Mouse (Mus musculus) heart, embryonic 13.5 days (tissue): ENCODE measurements around the gene Zxdc. TPM values are rescaled to one million over a fixed set of nuclear protein-coding genes. Genes with fewer than 3 reads are reported as not detected.

Experiments
- ATAC-seq: fragments of 200-750 bp; cut with Nextera tagmentation; 2 replicates; pipeline ENCODE4 v1.8.0; 2017; ENCODE audit warnings: moderate TSS enrichment; ENCODE audit not compliant: insufficient number of reproducible peaks, low FRiP score, low TSS enrichment; ENCODE audit errors: extremely low read depth
- H3K27ac ChIP-seq: fragments of 300-500 bp; sonication (generic); replicated peaks from 2 replicates; pipeline ENCODE4 v1.5.1; 2015; ENCODE audit warnings: moderate library complexity, mild to moderate bottlenecking, inconsistent platforms
- H3K27me3 ChIP-seq: fragments of 300-500 bp; sonication (generic); replicated peaks from 2 replicates; pipeline ENCODE4 v1.6.1; 2015; ENCODE audit warnings: mild to moderate bottlenecking, inconsistent platforms
- H3K36me3 ChIP-seq: fragments of 300-500 bp; sonication (generic); 2 replicates; pipeline ENCODE4 v1.6.1; 2015; ENCODE audit warnings: mild to moderate bottlenecking, inconsistent platforms
- H3K4me1 ChIP-seq: fragments of 300-500 bp; sonication (generic); 2 replicates; pipeline ENCODE4 v1.6.1; 2015; ENCODE audit warnings: inconsistent platforms
- H3K4me2 ChIP-seq: fragments of 300-500 bp; sonication (generic); 2 replicates; pipeline ENCODE4 v1.6.1; 2015; ENCODE audit warnings: inconsistent platforms, mild to moderate bottlenecking, moderate library complexity
- H3K4me3 ChIP-seq: fragments of 300-500 bp; sonication (generic); 2 replicates; pipeline ENCODE4 v1.5.1; 2015; ENCODE audit warnings: moderate library complexity, mild to moderate bottlenecking, inconsistent platforms
- H3K9ac ChIP-seq: fragments of 300-500 bp; sonication (generic); 2 replicates; pipeline ENCODE4 v1.6.1; 2015; ENCODE audit warnings: inconsistent platforms, mild to moderate bottlenecking, moderate library complexity
- H3K9me3 ChIP-seq: fragments of 300-500 bp; sonication (generic); 2 replicates; pipeline ENCODE4 v1.6.1; 2016; ENCODE audit warnings: inconsistent platforms
- WGBS: fragments of 180-500 bp; shearing (Covaris S2); methylation state at CpG from one replicate; pipeline ENCODE4 v1.1.7; 2015; ENCODE audit warnings: mixed read lengths; 5-methylcytosine and 5-hydroxymethylcytosine counted together
- polyA plus RNA-seq: library from polyadenylated mRNA; unstranded; fragments of >200 nt; fragmentation: Nextera tagmentation; extraction: Ambion mirVana; gene quantifications from 2 replicates; pipeline ENCODE4 v1.2.1, GENCODE M21; 2015

Zxdc gene
- polyA plus RNA-seq, 1 experiment from 2014 or later = 5.5 TPM

DNA sequence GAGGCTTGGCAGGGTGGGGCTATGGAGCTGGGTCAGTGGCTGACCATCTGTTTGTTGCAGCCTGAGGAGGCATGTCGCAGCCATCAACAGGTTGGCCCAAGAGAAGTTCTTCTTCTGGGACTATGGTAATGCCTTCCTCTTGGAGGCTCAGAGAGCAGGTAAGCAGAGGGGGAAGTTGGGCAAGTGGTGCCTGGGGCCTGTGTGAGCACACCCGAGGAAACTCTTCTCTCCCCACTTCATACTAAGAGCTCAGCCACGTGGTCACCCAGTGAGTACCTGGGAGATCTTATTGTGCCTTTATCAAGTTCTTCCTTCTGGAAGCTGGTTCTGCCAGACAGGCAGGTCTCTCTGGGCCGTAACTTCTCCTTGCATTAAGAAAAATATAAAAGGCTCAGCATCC lies 22.1 kb upstream of the Zxdc start:
- Histone ChIP-seq H3K9me3 (no peaks in the 10 kb centered on the region), H3K4me2 (no peak overlapping the region), H3K27me3 (peaks cover 18% of the 10 kb centered on the region; the same call in 1 of the 2 replicates), H3K36me3 (no peaks in the 10 kb centered on the region), H3K4me3 (no peak overlapping the region), H3K9ac (no peak overlapping the region), H3K4me1 (no peaks in the 10 kb centered on the region), H3K27ac (no peak overlapping the region)
- WGBS = 58% methylated on average over 4 of the region's 4 CpGs
- no peak for ATAC-seq

DNA sequence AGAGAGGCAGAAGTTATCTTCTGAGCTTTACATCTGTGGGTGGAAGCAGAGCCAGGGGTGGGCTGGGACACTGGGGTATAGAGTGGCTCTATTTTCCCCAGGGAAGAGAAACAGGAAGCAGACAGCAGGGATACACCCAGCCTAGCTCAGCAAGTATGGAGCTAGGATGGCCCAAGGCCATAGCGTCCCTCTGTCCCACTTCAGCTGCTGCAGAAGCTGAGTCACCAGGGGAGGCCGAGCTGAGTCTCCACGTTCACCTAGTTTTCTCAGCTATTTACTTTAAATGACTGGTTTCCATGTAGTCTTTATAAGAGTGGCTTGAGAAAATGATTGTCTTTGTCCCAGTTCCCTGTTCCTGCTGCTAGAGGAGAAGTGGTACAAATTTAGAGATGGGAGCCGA lies 20.8 kb upstream of the Zxdc start:
- no peak overlapping the region for H3K4me2 ChIP-seq
- no peak overlapping the region for H3K4me3 ChIP-seq
- 64% methylated on average over 4 of the region's 4 CpGs for WGBS
- peaks cover 18% of the 10 kb centered on the region; the same call in 1 of the 2 replicates for H3K27me3 ChIP-seq
- no peak overlapping the region for H3K9ac ChIP-seq
- ATAC-seq = no peak
- H3K9me3 ChIP-seq = no peaks in the 10 kb centered on the region
- no peaks in the 10 kb centered on the region for H3K36me3 ChIP-seq
- no peaks in the 10 kb centered on the region for H3K4me1 ChIP-seq
- no peak overlapping the region for H3K27ac ChIP-seq

DNA sequence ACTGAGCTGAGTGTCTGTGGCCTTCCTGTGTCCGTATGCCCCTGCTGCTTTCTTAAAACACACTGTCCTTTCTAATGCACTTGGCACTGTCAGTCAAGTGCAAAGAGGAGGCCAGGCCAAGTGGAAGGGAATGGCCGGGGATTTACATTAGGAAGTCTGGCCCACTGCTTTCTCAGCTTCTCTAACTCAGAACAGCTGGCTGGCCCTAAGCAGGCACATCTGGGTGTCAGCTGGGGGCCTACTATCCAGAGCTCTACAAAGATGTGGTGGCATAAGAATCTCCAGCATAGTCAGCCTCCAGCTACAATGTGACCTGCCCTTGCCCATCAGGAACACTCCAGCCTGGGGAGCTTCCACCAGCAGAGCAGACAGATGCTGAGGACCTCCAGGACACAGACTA lies 19.3 kb upstream of the Zxdc start:
- Histone ChIP-seq H3K27ac (no peak overlapping the region), H3K4me1 (no peaks in the 10 kb centered on the region), H3K9ac (no peak overlapping the region), H3K9me3 (no peaks in the 10 kb centered on the region), H3K4me2 (no peak overlapping the region), H3K36me3 (no peaks in the 10 kb centered on the region), H3K4me3 (no peak overlapping the region), H3K27me3 (peaks cover 9% of the 10 kb centered on the region; the same call in 1 of the 2 replicates)
- no peak for ATAC-seq
- 52% methylated on average over 2 of the region's 2 CpGs for WGBS

DNA sequence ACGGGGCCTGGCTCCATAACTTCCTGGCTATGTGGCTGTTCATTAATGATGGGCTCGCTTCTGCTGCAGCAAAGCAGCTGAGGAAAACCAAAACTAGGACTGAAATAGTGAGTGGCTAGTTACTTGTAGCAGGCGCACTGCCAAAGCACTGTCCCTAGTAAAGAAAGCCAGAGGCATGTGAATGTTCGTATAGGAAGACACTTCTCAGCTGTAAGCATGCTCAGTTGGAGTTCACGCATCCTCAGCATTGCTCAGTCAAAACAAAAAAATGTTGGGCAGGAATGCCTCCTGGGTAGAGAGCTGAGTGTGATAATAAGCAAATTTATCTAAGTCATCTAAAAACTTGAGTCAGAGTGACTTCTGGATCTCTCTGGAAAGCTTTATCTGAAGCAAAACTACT lies 11.2 kb upstream of the Zxdc start:
- Histone ChIP-seq H3K27me3 (no peaks in the 10 kb centered on the region; the same call in none of the 2 replicates), H3K4me2 (no peak overlapping the region), H3K36me3 (no peaks in the 10 kb centered on the region), H3K9me3 (no peaks in the 10 kb centered on the region), H3K4me1 (peaks cover 39% of the 10 kb centered on the region), H3K9ac (no peak overlapping the region), H3K4me3 (no peak overlapping the region), H3K27ac (no peak overlapping the region)
- WGBS = 50% methylated on average over 5 of the region's 5 CpGs
- ATAC-seq = no peak

DNA sequence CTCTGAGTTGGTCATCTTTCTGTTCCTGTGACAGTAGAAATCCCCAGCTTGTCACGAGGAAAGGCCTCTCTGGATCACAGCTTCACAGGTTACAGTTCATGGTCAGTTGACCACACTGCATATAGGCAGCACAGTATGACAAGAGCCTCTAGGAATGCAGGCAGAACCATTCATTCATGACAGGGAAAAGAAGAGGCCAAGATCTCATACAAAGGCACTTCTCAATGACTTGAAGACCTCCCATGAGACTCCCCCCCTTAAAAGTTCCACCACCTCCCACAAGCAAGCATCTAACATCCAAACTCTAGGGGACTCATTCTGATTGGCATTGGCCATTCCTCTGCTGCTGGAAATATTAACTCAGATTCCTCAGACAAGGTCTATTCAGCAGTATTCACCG lies 9.8 kb upstream of the Zxdc start:
- H3K36me3 ChIP-seq = no peaks in the 10 kb centered on the region
- peaks cover 39% of the 10 kb centered on the region for H3K4me1 ChIP-seq
- no peaks in the 10 kb centered on the region; the same call in none of the 2 replicates for H3K27me3 ChIP-seq
- no peak overlapping the region for H3K9ac ChIP-seq
- H3K9me3 ChIP-seq = no peaks in the 10 kb centered on the region
- H3K4me2 ChIP-seq = no peak overlapping the region
- ATAC-seq = no peak
- 53% methylated on average over 2 of the region's 2 CpGs for WGBS
- H3K27ac ChIP-seq = 0 out of 2 replicates have a peak overlapping the region, but pooled peaks have one; percentile 30
- H3K4me3 ChIP-seq = no peak overlapping the region

DNA sequence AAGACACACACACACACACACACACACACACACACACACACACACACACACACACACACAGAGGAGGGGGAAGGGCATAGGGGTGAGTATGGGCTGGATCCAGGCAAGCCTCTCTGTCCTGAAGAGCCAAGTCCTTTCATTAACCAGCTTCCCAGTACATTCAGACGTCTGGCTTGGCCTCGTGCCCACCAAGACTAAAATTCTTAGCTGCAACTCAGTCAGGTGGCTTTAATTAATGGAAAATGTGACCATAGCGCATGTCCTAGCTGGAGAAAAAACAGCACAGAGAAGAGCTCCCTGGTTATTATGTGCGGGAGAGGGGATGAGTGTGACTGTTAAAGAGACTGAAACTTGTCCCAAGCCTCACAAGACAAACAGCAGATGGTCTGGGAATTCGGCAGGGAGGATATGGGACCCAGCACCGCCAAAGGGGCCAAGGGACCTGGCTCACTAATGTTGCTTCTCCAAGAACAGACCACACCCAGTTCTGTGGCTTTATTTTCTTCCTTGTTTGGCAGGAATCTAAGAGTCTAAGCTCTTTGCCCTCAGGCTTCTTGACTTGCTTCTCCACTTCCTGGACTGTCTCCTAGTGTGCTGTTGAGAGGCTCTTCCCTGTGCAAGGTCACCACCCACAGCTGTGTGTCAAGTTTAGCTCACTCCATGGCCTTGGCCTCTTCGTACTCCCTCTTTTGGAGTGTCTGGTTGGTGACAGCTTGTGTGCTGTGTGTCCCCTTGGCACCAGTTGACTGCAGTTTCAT lies 9.1 kb upstream of the Zxdc start:
- H3K4me1 ChIP-seq = peaks cover 39% of the 10 kb centered on the region
- H3K4me3 ChIP-seq = no peak overlapping the region
- 46% methylated on average over 7 of the region's 7 CpGs for WGBS
- no peaks in the 10 kb centered on the region; the same call in none of the 2 replicates for H3K27me3 ChIP-seq
- no peaks in the 10 kb centered on the region for H3K36me3 ChIP-seq
- H3K9me3 ChIP-seq = no peaks in the 10 kb centered on the region
- peak; percentile 21; the same call in 1 of the 2 replicates for ATAC-seq
- no peak overlapping the region for H3K4me2 ChIP-seq
- H3K27ac ChIP-seq = peak overlapping the region; percentile 46
- no peak overlapping the region for H3K9ac ChIP-seq

DNA sequence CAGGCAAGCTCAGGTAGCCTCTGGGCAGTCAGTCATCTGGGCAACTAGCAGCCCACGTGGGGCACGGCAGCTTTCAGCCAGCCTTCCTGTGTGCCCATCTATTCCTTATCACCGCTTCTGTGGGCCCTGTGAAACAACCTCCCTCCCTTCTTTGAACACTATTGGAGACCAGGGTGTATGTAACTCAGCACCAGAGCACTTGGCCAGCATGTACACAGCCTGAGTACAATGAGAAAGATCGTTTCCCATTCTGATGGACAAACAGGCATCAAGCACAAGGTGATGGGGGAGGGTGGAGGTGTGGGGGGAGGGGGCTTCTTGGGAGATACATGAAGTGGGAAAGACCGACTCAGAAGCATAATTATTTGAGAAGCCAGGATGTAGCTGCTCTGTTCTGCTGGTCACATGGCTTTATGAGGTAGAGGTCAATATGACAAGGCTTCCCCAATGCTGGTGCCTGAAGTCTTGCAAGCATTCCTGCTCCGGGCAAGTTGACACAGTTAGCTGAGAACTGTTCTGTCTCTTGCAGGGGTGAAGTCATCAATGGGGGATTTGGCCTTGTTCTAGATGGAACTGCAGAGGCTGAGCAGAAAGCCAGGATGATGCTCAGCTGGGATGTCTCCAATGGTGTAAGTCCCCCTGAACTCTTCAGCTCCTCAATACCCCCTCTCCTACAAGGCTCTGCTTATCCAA lies 8.2 kb upstream of the Zxdc start:
- H3K9me3 ChIP-seq = no peaks in the 10 kb centered on the region
- H3K36me3 ChIP-seq = no peaks in the 10 kb centered on the region
- H3K4me2 ChIP-seq = no peak overlapping the region
- WGBS = 76% methylated on average over 6 of the region's 6 CpGs
- no peak overlapping the region for H3K4me3 ChIP-seq
- H3K27ac ChIP-seq = no peak overlapping the region; the same call in 1 of the 2 replicates
- ATAC-seq = no peak
- no peak overlapping the region for H3K9ac ChIP-seq
- H3K4me1 ChIP-seq = peaks cover 38% of the 10 kb centered on the region
- no peaks in the 10 kb centered on the region; the same call in none of the 2 replicates for H3K27me3 ChIP-seq

DNA sequence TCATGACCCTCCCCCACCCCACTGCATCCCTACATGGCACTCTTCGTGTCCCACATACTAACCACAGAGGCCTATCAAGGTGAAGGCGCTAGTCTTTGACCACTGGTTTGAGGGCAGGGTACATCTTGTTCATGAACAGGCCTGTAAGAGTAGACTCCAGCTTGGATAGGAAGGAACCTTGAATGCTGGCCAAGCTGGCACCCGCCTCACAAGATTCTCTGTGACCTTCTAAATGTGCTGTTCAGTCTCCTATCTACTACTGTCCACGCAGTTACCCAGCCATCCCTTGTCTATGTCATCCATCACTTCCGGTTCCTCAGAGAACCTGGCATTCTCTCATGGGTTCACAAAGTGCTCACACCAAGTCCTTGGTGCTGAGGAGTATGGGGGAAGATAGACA lies 6.0 kb upstream of the Zxdc start:
- peaks cover 25% of the 10 kb centered on the region for H3K4me1 ChIP-seq
- 66% methylated on average over 5 of the region's 5 CpGs for WGBS
- no peak overlapping the region for H3K4me3 ChIP-seq
- no peak overlapping the region for H3K4me2 ChIP-seq
- no peak for ATAC-seq
- H3K27ac ChIP-seq = no peak overlapping the region
- no peaks in the 10 kb centered on the region for H3K9me3 ChIP-seq
- no peaks in the 10 kb centered on the region; the same call in none of the 2 replicates for H3K27me3 ChIP-seq
- no peaks in the 10 kb centered on the region for H3K36me3 ChIP-seq
- no peak overlapping the region for H3K9ac ChIP-seq

DNA sequence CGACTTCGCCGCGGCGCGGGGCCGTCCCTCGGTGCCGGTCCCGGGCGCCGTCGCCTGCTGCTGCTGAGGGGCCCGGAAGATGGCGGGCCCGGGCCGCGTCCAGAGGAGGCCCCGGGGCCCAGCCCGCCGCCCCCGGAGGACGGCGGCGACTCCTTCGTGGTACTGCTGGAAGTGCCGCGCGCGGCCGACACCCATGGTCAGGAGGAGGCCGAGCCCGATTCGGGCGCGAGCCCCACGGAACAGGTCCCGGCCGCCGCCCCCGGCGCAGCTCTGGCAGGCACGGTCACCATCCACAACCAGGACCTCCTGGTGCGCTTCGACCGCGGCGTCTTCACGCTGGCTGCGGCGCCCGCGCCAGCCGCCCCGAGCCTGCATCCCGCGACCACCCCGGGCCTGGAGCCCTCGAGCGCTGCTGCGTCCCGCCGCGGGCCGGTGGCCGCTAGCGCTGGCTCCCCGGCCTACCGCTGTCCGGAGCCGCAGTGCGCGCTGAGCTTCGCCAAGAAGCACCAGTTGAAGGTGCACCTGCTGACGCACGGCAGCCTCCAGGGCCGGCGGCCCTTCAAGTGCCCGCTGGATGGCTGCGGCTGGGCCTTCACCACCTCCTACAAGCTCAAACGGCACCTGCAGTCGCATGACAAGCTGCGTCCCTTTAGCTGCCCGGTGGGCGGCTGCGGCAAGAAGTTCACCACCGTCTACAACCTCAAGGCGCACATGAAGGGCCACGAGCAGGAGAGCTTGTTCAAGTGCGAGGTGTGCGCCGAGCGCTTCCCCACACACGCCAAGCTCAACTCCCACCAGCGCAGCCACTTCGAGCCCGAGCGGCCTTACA lies 647 bp downstream of the Zxdc start:
- Histone ChIP-seq H3K36me3 (peaks cover 29% of the 10 kb centered on the region), H3K4me2 (peak overlapping the region; percentile 99), H3K9ac (peak overlapping the region; percentile 94), H3K27me3 (no peaks in the 10 kb centered on the region; the same call in 1 of the 2 replicates), H3K27ac (peak overlapping the region; percentile 90), H3K4me3 (peak overlapping the region; percentile 94), H3K4me1 (peaks cover 34% of the 10 kb centered on the region), H3K9me3 (no peaks in the 10 kb centered on the region)
- ATAC-seq = peak; percentile 38
- under 1% methylated on average over 97 of the region's 98 CpGs for WGBS

DNA sequence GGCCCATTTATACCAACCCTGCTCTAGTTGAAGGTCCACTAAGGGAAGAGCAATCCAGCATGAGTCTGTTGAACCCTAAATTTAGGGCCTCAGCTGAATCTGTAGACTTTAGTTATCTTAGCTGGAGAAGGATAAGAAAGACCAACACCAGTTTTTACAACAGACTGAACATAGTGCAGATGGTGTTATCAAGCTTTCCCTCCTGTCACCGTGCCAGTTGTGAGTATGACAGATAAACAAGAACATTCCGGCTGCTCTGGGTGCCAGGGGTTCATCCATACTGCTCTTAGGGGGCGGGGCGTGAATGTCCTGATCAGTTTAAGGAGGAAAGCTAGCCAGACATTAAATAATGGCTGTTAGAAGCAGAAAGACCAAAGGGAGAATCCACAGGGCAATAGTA lies 5.4 kb downstream of the Zxdc start:
- Histone ChIP-seq H3K4me3 (no peak overlapping the region), H3K27me3 (no peaks in the 10 kb centered on the region), H3K9ac (no peak overlapping the region), H3K36me3 (peaks cover 75% of the 10 kb centered on the region), H3K4me2 (no peak overlapping the region), H3K27ac (no peak overlapping the region), H3K9me3 (no peaks in the 10 kb centered on the region), H3K4me1 (peaks cover 36% of the 10 kb centered on the region)
- no peak for ATAC-seq
- WGBS = 46% methylated on average over 4 of the region's 4 CpGs

DNA sequence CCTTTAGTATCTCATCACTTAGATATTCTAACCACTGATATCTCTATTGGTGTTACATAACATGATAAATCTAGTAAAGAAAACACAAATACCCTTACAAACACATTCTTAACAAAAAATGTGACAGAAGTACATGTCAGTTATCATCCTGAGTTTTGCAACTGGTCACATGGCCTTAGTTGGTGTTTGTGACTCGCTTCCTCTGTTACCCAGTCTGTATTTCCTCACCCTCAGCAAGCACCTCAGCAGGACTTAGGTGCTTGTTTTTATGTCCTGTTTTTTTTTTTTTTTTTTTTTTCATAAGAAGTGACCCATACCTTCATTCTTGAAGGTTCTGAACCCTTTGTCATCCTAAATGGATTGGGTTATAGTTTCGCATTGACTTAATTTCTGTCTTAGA lies 8.4 kb downstream of the Zxdc start:
- H3K36me3 ChIP-seq = peaks cover 97% of the 10 kb centered on the region
- WGBS = 91% methylated on average over 2 of the region's 2 CpGs
- no peaks in the 10 kb centered on the region for H3K27me3 ChIP-seq

More for the DNA sequence above, 8.4 kb downstream of the Zxdc start:
- no peak overlapping the region for H3K27ac ChIP-seq
- H3K9me3 ChIP-seq = no peaks in the 10 kb centered on the region
- H3K9ac ChIP-seq = no peak overlapping the region
- no peak overlapping the region for H3K4me2 ChIP-seq
- H3K4me1 ChIP-seq = peaks cover 15% of the 10 kb centered on the region
- H3K4me3 ChIP-seq = no peak overlapping the region
- ATAC-seq = no peak
